Mouse (Mus musculus) heart, embryonic 11.5 days (tissue): Measurements from ENCODE around the gene Bsn. TPM values are rescaled to one million over a fixed set of nuclear protein-coding genes. Genes with fewer than 3 reads are reported as not detected.
A peak's percentile ranks its signal among the peaks of the same experiment; 100 is the strongest.

ENCODE experiments used
- ATAC-seq: fragments of 200-750 bp; cut with Nextera tagmentation; replicated peaks from 2 replicates; pipeline ENCODE4 v1.8.0; 2017; ENCODE audit warnings: moderate library complexity; ENCODE audit not compliant: insufficient number of reproducible peaks, low FRiP score, low TSS enrichment
- H3K27ac ChIP-seq: fragments of 300-500 bp; sonication (generic); 2 replicates; pipeline ENCODE4 v1.5.1; 2014; ENCODE audit warnings: mild to moderate bottlenecking, low read depth, low read length
- H3K27me3 ChIP-seq: fragments of 300-500 bp; sonication (generic); 2 replicates; pipeline ENCODE4 v1.6.1; 2014; ENCODE audit warnings: mild to moderate bottlenecking, low read length, mixed read lengths; ENCODE audit not compliant: control insufficient read depth, insufficient read depth
- H3K36me3 ChIP-seq: fragments of 300-500 bp; sonication (generic); 2 replicates; pipeline ENCODE4 v1.6.1; 2014; ENCODE audit warnings: mild to moderate bottlenecking, low read length, moderate library complexity, mixed read lengths; ENCODE audit not compliant: control insufficient read depth, insufficient read depth
- H3K4me1 ChIP-seq: fragments of 300-500 bp; sonication (generic); 2 replicates; pipeline ENCODE4 v1.6.1; 2014; ENCODE audit warnings: low read length; ENCODE audit not compliant: control insufficient read depth, insufficient read depth
- H3K4me2 ChIP-seq: fragments of 300-500 bp; sonication (generic); 2 replicates; pipeline ENCODE4 v1.6.1; 2014; ENCODE audit warnings: mild to moderate bottlenecking, moderate library complexity
- H3K4me3 ChIP-seq: fragments of 300-500 bp; sonication (generic); 2 replicates; pipeline ENCODE4 v1.5.1; 2014; ENCODE audit warnings: low read depth, low read length
- H3K9ac ChIP-seq: fragments of 300-500 bp; sonication (generic); 2 replicates; pipeline ENCODE4 v1.6.1; 2014; ENCODE audit warnings: mild to moderate bottlenecking, low read depth, low read length, moderate library complexity
- H3K9me3 ChIP-seq: fragments of 300-500 bp; sonication (generic); replicated peaks from 2 replicates; pipeline ENCODE4 v1.6.1; 2016; ENCODE audit warnings: low read length; ENCODE audit not compliant: control insufficient read depth
- WGBS: fragments of 180-500 bp; shearing (Covaris S2); extraction: QIAGEN DNeasy Blood & Tissue Kit; methylation state at CpG from one replicate; pipeline ENCODE4 v1.1.7; 2014; ENCODE audit not compliant: insufficient replicate concordance; 5-methylcytosine and 5-hydroxymethylcytosine counted together
- polyA plus RNA-seq: library from polyadenylated mRNA; unstranded; fragments of >200 nt; fragmentation: Nextera tagmentation; extraction: Ambion mirVana; gene quantifications from 2 replicates; pipeline ENCODE4 v1.2.1, GENCODE M21; 2014

Gene Bsn
- polyA plus RNA-seq, 1 experiment from 2014 or later: 0.77 TPM

- peak within 1 kb of the TSS; percentile 90 for H3K4me2 ChIP-seq
- H3K9ac ChIP-seq: peak within 1 kb of the TSS; percentile 88
- peaks cover 38% of the 10 kb centered on the region for H3K27me3 ChIP-seq
- no peaks in the 10 kb centered on the region for H3K9me3 ChIP-seq
- H3K4me1 ChIP-seq: peaks cover 13% of the 10 kb centered on the region; the same call in 1 of the 2 replicates
- peak within 1 kb of the TSS; percentile 71 for H3K4me3 ChIP-seq
- WGBS: 63% methylated on average over 5 of the region's 5 CpGs
- peaks cover 4% of the 10 kb centered on the region for H3K36me3 ChIP-seq
- H3K27ac ChIP-seq: peak within 1 kb of the TSS; percentile 92
- ATAC-seq: peak; percentile 73
These were observed 110.0 kb downstream of the Bsn start, which contains the start of gene Mst1 for GRCm38 (mm10) chr9:108080168-108080567. Gene Mst1 (plus strand): TSS chr9:108080436.

- 50% methylated on average over 7 of the region's 7 CpGs for WGBS
- H3K9ac ChIP-seq: 0 out of 2 replicates have a peak overlapping the region, but pooled peaks have one; percentile 49
These were observed 116.8 kb downstream of the Bsn start for GRCm38 (mm10) chr9:108073141-108073930.

GRCm38 (mm10) chr9:108072481-108072924 is 117.7 kb downstream of the Bsn start:
- Histone ChIP-seq H3K27ac (peak overlapping the region; percentile 68), H3K9me3 (no peaks in the 10 kb centered on the region), H3K4me1 (peaks cover 19% of the 10 kb centered on the region), H3K4me3 (no peak overlapping the region), H3K36me3 (peaks cover 5% of the 10 kb centered on the region; the same call in 1 of the 2 replicates), H3K9ac (no peak overlapping the region; the same call in 1 of the 2 replicates), H3K27me3 (no peaks in the 10 kb centered on the region), H3K4me2 (peak overlapping the region; percentile 11; the same call in 1 of the 2 replicates)
- 45% methylated on average over 9 of the region's 9 CpGs for WGBS
- no peak for ATAC-seq

More at GRCm38 (mm10) chr9:108073141-108073930, 116.8 kb downstream of the Bsn start:
- Histone ChIP-seq H3K36me3 (peaks cover 5% of the 10 kb centered on the region; the same call in 1 of the 2 replicates), H3K4me1 (peaks cover 19% of the 10 kb centered on the region), H3K4me3 (no peak overlapping the region), H3K27me3 (no peaks in the 10 kb centered on the region), H3K9me3 (no peaks in the 10 kb centered on the region), H3K4me2 (no peak overlapping the region), H3K27ac (peak overlapping the region; percentile 10; the same call in 1 of the 2 replicates)
- ATAC-seq: no peak

- no peaks in the 10 kb centered on the region for H3K27me3 ChIP-seq
These were observed 118.4 kb downstream of the Bsn start for GRCm38 (mm10) chr9:108071801-108072200.

GRCm38 (mm10) chr9:108069529-108069928 is 120.7 kb downstream of the Bsn start:
- Histone ChIP-seq H3K9ac (no peak overlapping the region), H3K27me3 (no peaks in the 10 kb centered on the region), H3K4me1 (peaks cover 19% of the 10 kb centered on the region), H3K4me3 (no peak overlapping the region), H3K27ac (no peak overlapping the region), H3K36me3 (peaks cover 5% of the 10 kb centered on the region; the same call in 1 of the 2 replicates), H3K4me2 (no peak overlapping the region), H3K9me3 (no peaks in the 10 kb centered on the region)
- WGBS: 92% methylated on average over 7 of the region's 7 CpGs
- ATAC-seq: no peak

More at GRCm38 (mm10) chr9:108071801-108072200, 118.4 kb downstream of the Bsn start:
- no peak overlapping the region for H3K4me2 ChIP-seq
- no peak overlapping the region for H3K9ac ChIP-seq
- no peak for ATAC-seq
- H3K36me3 ChIP-seq: peaks cover 5% of the 10 kb centered on the region; the same call in 1 of the 2 replicates
- WGBS: 62% methylated on average over 4 of the region's 4 CpGs
- peak overlapping the region; percentile 68; the same call in 1 of the 2 replicates for H3K27ac ChIP-seq
- H3K4me1 ChIP-seq: peaks cover 19% of the 10 kb centered on the region
- no peaks in the 10 kb centered on the region for H3K9me3 ChIP-seq
- no peak overlapping the region for H3K4me3 ChIP-seq

GRCm38 (mm10) chr9:108069007-108069406 is 121.2 kb downstream of the Bsn start:
- no peak overlapping the region for H3K4me2 ChIP-seq
- no peak overlapping the region for H3K9ac ChIP-seq
- H3K9me3 ChIP-seq: no peaks in the 10 kb centered on the region
- peaks cover 5% of the 10 kb centered on the region; the same call in 1 of the 2 replicates for H3K36me3 ChIP-seq
- no peak for ATAC-seq
- H3K27me3 ChIP-seq: no peaks in the 10 kb centered on the region
- peaks cover 19% of the 10 kb centered on the region for H3K4me1 ChIP-seq
- no peak overlapping the region for H3K4me3 ChIP-seq
- WGBS: 87% methylated on average over 9 of the region's 9 CpGs
- no peak overlapping the region for H3K27ac ChIP-seq

GRCm38 (mm10) chr9:108067900-108068299 is 122.3 kb downstream of the Bsn start:
- H3K9me3 ChIP-seq: no peaks in the 10 kb centered on the region
- H3K4me2 ChIP-seq: no peak overlapping the region
- peaks cover 12% of the 10 kb centered on the region for H3K4me1 ChIP-seq
- H3K27ac ChIP-seq: no peak overlapping the region
- H3K36me3 ChIP-seq: peaks cover 6% of the 10 kb centered on the region; the same call in 1 of the 2 replicates
- no peaks in the 10 kb centered on the region for H3K27me3 ChIP-seq
- peak; percentile 14; the same call in 1 of the 2 replicates for ATAC-seq
- 0 out of 2 replicates have a peak overlapping the region, but pooled peaks have one; percentile 43 for H3K9ac ChIP-seq
- no peak overlapping the region for H3K4me3 ChIP-seq
- 19% methylated on average over 8 of the region's 8 CpGs for WGBS

- WGBS: 84% methylated on average over 7 of the region's 7 CpGs
- H3K4me3 ChIP-seq: no peak overlapping the region
- H3K27ac ChIP-seq: no peak overlapping the region
- no peaks in the 10 kb centered on the region for H3K9me3 ChIP-seq
- H3K27me3 ChIP-seq: no peaks in the 10 kb centered on the region
- no peak overlapping the region for H3K9ac ChIP-seq
- H3K36me3 ChIP-seq: peaks cover 9% of the 10 kb centered on the region; the same call in 1 of the 2 replicates
- H3K4me2 ChIP-seq: no peak overlapping the region
- no peak for ATAC-seq
- H3K4me1 ChIP-seq: peaks cover 7% of the 10 kb centered on the region
These were observed 123.0 kb downstream of the Bsn start for GRCm38 (mm10) chr9:108067199-108067598.
